Mouse (Mus musculus) adrenal gland, postnatal 10 days (tissue): Measurements from ENCODE around the gene Ufd1. TPM values are rescaled to one million over a fixed set of nuclear protein-coding genes. Genes with fewer than 3 reads are reported as not detected.

Source experiments
- total RNA-seq, 2 experiments: library from RNA; stranded (reverse); gene quantifications; 2 replicates each; pipeline ENCODE4 v1.2.3; 2021

Ufd1 gene
- total RNA-seq, 2 experiments from 2014 or later: 90.3 to 91.3 TPM

Other genes with a start within 250 kb of the Ufd1 start
- gene Tbx1, start 221.1 kb upstream of the Ufd1 start, total RNA-seq: 1 to 10 TPM; 1.2 to 9.1 TPM
- 1 to 10 TPM; 1.1 to 1.4 TPM for gene Gp1bb, start 189.4 kb upstream of the Ufd1 start, total RNA-seq
- gene Gm49601, start 185.4 kb upstream of the Ufd1 start, total RNA-seq: 1 to 10 TPM; 2.5 to 4.8 TPM
- gene Sept5, start 181.8 kb upstream of the Ufd1 start, total RNA-seq: 10 to 100 TPM; 14.2 to 24.3 TPM
- gene Cldn5, start 34.9 kb upstream of the Ufd1 start, total RNA-seq: 100 to 1,000 TPM in 1 of 2 experiments, 10 to 100 TPM in 1; 98.7 to 118 TPM
- gene Cdc45, start 208 bp downstream of the Ufd1 start, total RNA-seq: 10 to 100 TPM; 12.9 to 14.6 TPM
- 10 to 100 TPM; 17.9 to 24.1 TPM for gene 2510002D24Rik, start 24.8 kb downstream of the Ufd1 start, total RNA-seq
- gene Gm28539, start 24.8 kb downstream of the Ufd1 start, total RNA-seq: under 1 TPM; 0.39 to 0.70 TPM
- gene Mrpl40, start 65.1 kb downstream of the Ufd1 start, total RNA-seq: 10 to 100 TPM; 61.2 to 66.6 TPM
- 10 to 100 TPM; 36.3 to 44.4 TPM for gene Hira, start 65.3 kb downstream of the Ufd1 start, total RNA-seq